Mouse (Mus musculus): Measurements from ENCODE around the gene Nubpl. TPM values are rescaled to one million over a fixed set of nuclear protein-coding genes. Genes with fewer than 3 reads are reported as not detected.

The Nubpl gene
- polyA plus RNA-seq, 1 experiment = 0.89 TPM

DNA sequence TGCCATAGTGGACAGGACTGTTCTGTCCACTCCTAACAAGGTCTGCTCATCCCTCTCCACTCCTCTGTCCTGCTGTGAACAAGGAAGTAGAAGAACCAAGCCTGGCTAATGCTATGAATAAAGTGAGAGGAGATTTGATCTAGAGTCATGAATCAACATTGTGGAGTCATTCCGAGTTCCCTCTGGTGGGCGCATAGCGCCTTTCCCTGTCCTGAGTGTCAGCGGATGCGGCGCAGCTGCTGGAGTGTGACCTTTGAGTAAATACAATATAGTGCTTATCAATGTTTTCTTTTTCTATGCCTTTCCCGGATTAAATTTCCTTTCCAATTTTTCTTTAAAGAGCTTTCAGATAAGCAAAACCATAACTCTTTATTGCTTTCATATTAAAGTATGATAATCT, 208.8 kb downstream of the Nubpl start:
- no peak overlapping the region for H3K27ac ChIP-seq (ENCODE audit: control insufficient read depth, insufficient read depth, low read length)

DNA sequence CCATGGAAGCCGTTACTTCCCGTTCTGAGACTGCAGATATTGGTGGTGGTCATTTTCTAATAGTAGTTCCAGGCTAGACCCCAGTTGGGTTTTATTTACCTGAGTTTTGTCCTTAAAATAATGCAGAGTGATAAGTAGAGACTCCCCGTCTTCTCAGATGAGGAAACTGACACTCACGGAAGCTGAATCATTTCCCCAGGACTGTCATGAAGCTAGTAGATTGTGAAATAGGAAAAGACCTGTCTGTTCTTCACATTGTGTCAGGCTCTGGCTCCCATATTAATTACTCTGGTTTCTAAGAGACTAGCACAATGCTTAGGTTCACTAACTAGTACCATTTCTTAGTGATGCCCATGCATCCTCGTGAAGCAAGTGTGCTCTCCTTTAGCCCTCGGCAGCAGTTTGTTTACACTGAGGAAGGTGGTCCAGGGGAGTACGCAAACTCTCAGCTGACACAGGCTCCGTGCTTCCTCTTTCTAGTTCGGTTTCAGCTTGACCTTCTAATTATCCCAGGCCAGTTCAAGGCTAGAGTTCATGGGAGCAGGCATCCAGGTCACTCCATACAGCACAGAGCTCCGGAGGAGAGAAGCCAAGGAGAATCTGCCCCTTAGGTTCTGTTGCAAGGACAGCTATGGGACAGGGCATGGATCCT, 209.9 kb downstream of the Nubpl start:
- no peak overlapping the region for H3K4me3 ChIP-seq (ENCODE audit: control insufficient read depth, insufficient read depth, low read length)
- TF ChIP-seq POLR2A (IDR thresholded peaks at IDR 0.05; ENCODE audit: control insufficient read depth, extremely low read depth, insufficient read depth, low read length, poor library complexity) = no peak
- no peak for TF ChIP-seq CTCF (IDR thresholded peaks at IDR 0.05; ENCODE audit: borderline replicate concordance, control insufficient read depth, extremely low read depth, insufficient read depth, low read length, poor library complexity)
- DNase-seq = no peak
- no peaks in the 10 kb centered on the region for H3K36me3 ChIP-seq (ENCODE audit: control insufficient read depth, insufficient read depth, low read length)
- WGBS = 91% methylated on average over 10 of the region's 10 CpGs
- no peaks in the 10 kb centered on the region for H3K4me1 ChIP-seq (replicated peaks; ENCODE audit: control insufficient read depth, insufficient read depth, low read length)
- H3K27ac ChIP-seq (ENCODE audit: control insufficient read depth, insufficient read depth, low read length) = no peak overlapping the region
- no peaks in the 10 kb centered on the region for H3K27me3 ChIP-seq (ENCODE audit: control insufficient read depth, insufficient read depth, low read length)

More for the DNA sequence above, 208.8 kb downstream of the Nubpl start:
- Histone ChIP-seq H3K4me3 (ENCODE audit: control insufficient read depth, insufficient read depth, low read length) (no peak overlapping the region), H3K27me3 (ENCODE audit: control insufficient read depth, insufficient read depth, low read length) (no peaks in the 10 kb centered on the region), H3K4me1 (replicated peaks; ENCODE audit: control insufficient read depth, insufficient read depth, low read length) (no peaks in the 10 kb centered on the region), H3K36me3 (ENCODE audit: control insufficient read depth, insufficient read depth, low read length) (no peaks in the 10 kb centered on the region)
- 98% methylated on average over 7 of the region's 7 CpGs for WGBS
- DNase-seq = no peak
- TF ChIP-seq POLR2A (IDR thresholded peaks at IDR 0.05; ENCODE audit: control insufficient read depth, extremely low read depth, insufficient read depth, low read length, poor library complexity) (no peak), CTCF (IDR thresholded peaks at IDR 0.05; ENCODE audit: borderline replicate concordance, control insufficient read depth, extremely low read depth, insufficient read depth, low read length, poor library complexity) (no peak)

DNA sequence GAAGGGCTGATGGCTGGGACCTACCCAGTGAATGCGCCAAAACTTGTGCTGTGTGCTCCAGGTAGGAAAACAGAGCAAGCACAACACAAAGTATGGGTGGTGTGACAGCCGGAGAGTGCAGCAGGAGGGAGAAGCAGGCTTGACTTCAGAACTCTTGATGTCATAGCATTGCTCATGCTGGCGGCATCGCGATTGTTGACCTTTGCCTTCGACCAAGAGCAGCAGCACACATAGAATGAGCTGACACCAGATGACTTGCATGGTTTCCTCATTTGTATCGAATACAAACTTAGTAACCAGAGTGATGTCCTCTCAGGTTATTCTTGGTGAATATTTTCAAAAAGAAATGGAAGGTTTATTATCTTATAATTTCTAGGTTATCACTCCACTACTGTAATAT, 211.1 kb downstream of the Nubpl start:
- Histone ChIP-seq H3K36me3 (ENCODE audit: control insufficient read depth, insufficient read depth, low read length) (no peaks in the 10 kb centered on the region), H3K27me3 (ENCODE audit: control insufficient read depth, insufficient read depth, low read length) (no peaks in the 10 kb centered on the region), H3K27ac (ENCODE audit: control insufficient read depth, insufficient read depth, low read length) (no peak overlapping the region), H3K4me3 (ENCODE audit: control insufficient read depth, insufficient read depth, low read length) (no peak overlapping the region), H3K4me1 (replicated peaks; ENCODE audit: control insufficient read depth, insufficient read depth, low read length) (no peaks in the 10 kb centered on the region)
- 98% methylated on average over 7 of the region's 7 CpGs for WGBS
- TF ChIP-seq CTCF (IDR thresholded peaks at IDR 0.05; ENCODE audit: borderline replicate concordance, control insufficient read depth, extremely low read depth, insufficient read depth, low read length, poor library complexity) (no peak), POLR2A (IDR thresholded peaks at IDR 0.05; ENCODE audit: control insufficient read depth, extremely low read depth, insufficient read depth, low read length, poor library complexity) (no peak)
- DNase-seq = no peak

DNA sequence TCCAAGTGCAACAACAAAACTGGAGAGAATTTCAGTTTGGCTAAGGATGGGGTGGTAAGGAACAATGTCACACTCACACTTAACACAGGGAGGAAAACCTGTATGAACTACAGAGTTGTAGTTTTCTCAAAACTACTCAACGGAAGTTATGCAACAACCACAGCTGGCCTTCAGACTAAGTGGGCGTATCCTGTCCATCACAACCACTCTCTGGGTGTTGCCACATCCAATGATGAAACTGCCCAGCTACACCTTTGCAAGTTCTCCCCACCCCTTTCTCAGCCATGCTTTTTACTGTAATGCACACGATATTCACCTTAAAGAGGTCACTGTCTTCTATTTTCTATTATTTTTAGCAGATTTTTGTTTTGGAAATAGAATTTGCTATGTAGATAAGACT, 217.3 kb downstream of the Nubpl start:
- no peaks in the 10 kb centered on the region for H3K27me3 ChIP-seq (ENCODE audit: control insufficient read depth, insufficient read depth, low read length)
- TF ChIP-seq CTCF (IDR thresholded peaks at IDR 0.05; ENCODE audit: borderline replicate concordance, control insufficient read depth, extremely low read depth, insufficient read depth, low read length, poor library complexity) = no peak
- no peak for DNase-seq
- 96% methylated on average over 3 of the region's 3 CpGs for WGBS
- no peaks in the 10 kb centered on the region for H3K4me1 ChIP-seq (replicated peaks; ENCODE audit: control insufficient read depth, insufficient read depth, low read length)
- no peak overlapping the region for H3K27ac ChIP-seq (ENCODE audit: control insufficient read depth, insufficient read depth, low read length)
- no peaks in the 10 kb centered on the region for H3K36me3 ChIP-seq (ENCODE audit: control insufficient read depth, insufficient read depth, low read length)
- no peak overlapping the region for H3K4me3 ChIP-seq (ENCODE audit: control insufficient read depth, insufficient read depth, low read length)

DNA sequence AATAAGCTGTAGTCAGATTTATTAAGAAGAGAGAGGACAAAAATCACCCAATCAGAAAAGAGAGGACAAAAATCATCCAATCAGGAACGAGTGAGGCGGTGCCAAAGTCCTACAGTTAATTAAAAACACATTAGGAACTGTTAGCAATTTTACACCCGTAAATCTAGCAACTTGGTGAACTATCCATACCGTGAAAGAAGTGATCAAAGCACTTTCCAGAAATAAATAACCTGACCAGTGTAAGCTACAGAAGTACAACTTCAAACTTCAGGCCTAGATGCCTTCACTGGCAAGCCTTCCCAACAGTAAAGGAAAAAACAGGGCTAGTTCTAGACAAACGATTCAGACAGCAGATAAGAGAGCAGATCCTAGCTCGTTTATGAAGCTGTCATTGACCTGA, 220.1 kb downstream of the Nubpl start:
- Histone ChIP-seq H3K27ac (ENCODE audit: control insufficient read depth, insufficient read depth, low read length) (no peak overlapping the region), H3K4me1 (replicated peaks; ENCODE audit: control insufficient read depth, insufficient read depth, low read length) (no peaks in the 10 kb centered on the region), H3K36me3 (ENCODE audit: control insufficient read depth, insufficient read depth, low read length) (no peaks in the 10 kb centered on the region), H3K4me3 (ENCODE audit: control insufficient read depth, insufficient read depth, low read length) (no peak overlapping the region), H3K27me3 (ENCODE audit: control insufficient read depth, insufficient read depth, low read length) (no peaks in the 10 kb centered on the region)
- 92% methylated on average over 6 of the region's 6 CpGs for WGBS
- TF ChIP-seq POLR2A (IDR thresholded peaks at IDR 0.05; ENCODE audit: control insufficient read depth, extremely low read depth, insufficient read depth, low read length, poor library complexity) = no peak
- TF ChIP-seq CTCF (IDR thresholded peaks at IDR 0.05; ENCODE audit: borderline replicate concordance, control insufficient read depth, extremely low read depth, insufficient read depth, low read length, poor library complexity) = no peak
- DNase-seq = no peak

DNA sequence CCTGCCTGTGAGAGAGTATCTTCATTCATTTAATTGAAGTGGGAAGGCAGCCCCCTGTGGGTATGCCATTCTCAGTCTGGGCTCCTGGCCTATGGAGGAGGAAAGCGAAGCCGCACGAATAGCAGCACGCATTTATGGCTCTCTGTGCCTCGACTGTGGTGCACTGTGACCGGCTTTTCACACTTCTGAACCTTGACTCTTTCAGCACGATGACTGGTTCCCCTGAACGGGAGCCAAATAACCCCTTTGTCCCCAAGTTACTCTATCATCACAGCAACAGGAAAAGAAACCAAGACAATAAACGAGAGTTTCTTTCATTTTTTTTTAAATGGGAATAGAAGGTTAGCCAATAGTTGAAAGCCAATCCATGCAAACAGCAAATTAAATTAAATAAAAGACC, 220.9 kb downstream of the Nubpl start:
- no peaks in the 10 kb centered on the region for H3K4me1 ChIP-seq (replicated peaks; ENCODE audit: control insufficient read depth, insufficient read depth, low read length)
- H3K27ac ChIP-seq (ENCODE audit: control insufficient read depth, insufficient read depth, low read length) = no peak overlapping the region
- no peaks in the 10 kb centered on the region for H3K36me3 ChIP-seq (ENCODE audit: control insufficient read depth, insufficient read depth, low read length)
- TF ChIP-seq POLR2A (IDR thresholded peaks at IDR 0.05; ENCODE audit: control insufficient read depth, extremely low read depth, insufficient read depth, low read length, poor library complexity) (no peak), CTCF (IDR thresholded peaks at IDR 0.05; ENCODE audit: borderline replicate concordance, control insufficient read depth, extremely low read depth, insufficient read depth, low read length, poor library complexity) (no peak)
- DNase-seq = no peak
- no peak overlapping the region for H3K4me3 ChIP-seq (ENCODE audit: control insufficient read depth, insufficient read depth, low read length)
- H3K27me3 ChIP-seq (ENCODE audit: control insufficient read depth, insufficient read depth, low read length) = no peaks in the 10 kb centered on the region
- WGBS = 90% methylated on average over 9 of the region's 9 CpGs

DNA sequence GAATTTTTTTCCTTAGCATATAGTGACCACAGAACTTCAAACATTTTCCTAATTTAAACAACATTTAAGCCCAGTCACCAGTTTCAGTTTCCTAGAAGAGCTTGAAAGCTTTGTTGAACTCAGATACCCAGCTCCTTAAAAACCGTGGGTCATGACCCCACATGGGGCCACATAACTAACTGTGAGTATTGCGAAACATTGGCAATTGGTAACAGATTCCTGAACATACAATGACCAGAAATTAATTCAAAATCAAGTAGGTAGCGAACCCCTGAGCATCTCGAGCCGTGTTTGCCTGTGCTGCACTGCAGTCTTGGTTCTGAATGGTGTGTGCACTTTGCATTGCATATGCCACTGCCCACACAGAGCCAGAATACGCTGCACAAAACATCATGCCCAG, 221.6 kb downstream of the Nubpl start:
- 95% methylated on average over 6 of the region's 6 CpGs for WGBS
- Histone ChIP-seq H3K27ac (ENCODE audit: control insufficient read depth, insufficient read depth, low read length) (no peak overlapping the region), H3K36me3 (ENCODE audit: control insufficient read depth, insufficient read depth, low read length) (no peaks in the 10 kb centered on the region), H3K4me3 (ENCODE audit: control insufficient read depth, insufficient read depth, low read length) (no peak overlapping the region), H3K27me3 (ENCODE audit: control insufficient read depth, insufficient read depth, low read length) (no peaks in the 10 kb centered on the region), H3K4me1 (replicated peaks; ENCODE audit: control insufficient read depth, insufficient read depth, low read length) (no peaks in the 10 kb centered on the region)
- no peak for TF ChIP-seq POLR2A (IDR thresholded peaks at IDR 0.05; ENCODE audit: control insufficient read depth, extremely low read depth, insufficient read depth, low read length, poor library complexity)
- TF ChIP-seq CTCF (IDR thresholded peaks at IDR 0.05; ENCODE audit: borderline replicate concordance, control insufficient read depth, extremely low read depth, insufficient read depth, low read length, poor library complexity) = no peak
- DNase-seq = no peak

Data from thymus, adult 2 months (tissue).